Mouse (Mus musculus): ENCODE measurements around the gene Cdcp2. TPM values are rescaled to one million over a fixed set of nuclear protein-coding genes. Genes with fewer than 3 reads are reported as not detected.

The Cdcp2 gene
- polyA plus RNA-seq, 1 experiment from 2014 or later, result not detected

DNA sequence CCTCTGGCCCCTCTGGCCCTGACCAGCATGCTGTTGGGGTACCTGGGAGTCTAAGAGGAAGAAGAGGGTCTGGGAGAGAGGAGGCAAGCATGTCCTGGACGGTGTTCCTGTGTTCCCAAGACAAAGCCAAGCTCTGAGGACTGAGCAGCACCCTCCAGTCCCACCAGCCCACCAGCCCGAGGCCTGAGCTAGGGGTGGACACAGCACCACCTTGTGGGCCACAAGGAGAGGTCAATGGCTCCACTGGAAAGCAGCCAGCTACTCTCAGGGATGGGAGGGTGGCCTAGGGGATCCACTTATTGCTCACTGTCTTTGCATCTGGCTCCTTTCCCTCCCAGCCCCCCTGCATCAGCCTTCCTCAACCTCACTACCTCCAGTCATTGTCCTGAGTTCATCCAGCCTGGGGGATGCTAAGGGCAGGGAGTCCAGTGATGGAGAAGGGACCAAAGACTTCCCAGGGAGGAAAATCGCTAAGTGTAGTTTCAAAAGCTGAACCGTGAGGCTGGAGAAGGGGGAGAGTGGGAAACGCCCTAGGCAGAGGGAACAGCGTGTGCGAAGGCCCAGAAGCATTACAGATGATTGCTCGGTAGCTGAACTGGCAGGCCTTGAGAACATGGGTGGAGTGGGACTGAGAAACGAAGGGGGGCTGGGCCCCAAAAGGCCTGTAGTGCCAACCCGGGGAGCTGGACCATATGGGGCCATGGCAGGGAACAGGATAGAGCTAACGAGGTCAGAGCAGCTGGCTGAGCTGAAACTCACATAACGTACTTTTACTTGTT is 24.7 kb downstream of the Cdcp2 start:
- Histone ChIP-seq H3K4me3 (replicated peaks; ENCODE audit: low read depth, low read length) (no peak overlapping the region), H3K27ac (replicated peaks; ENCODE audit: low read depth, low read length) (peak overlapping the region; percentile 55; the same call in 1 of the 2 replicates), H3K4me1 (ENCODE audit: control insufficient read depth, insufficient read depth, low read length) (peaks cover 13% of the 10 kb centered on the region; the same call in 1 of the 2 replicates), H3K9ac (replicated peaks; ENCODE audit: low read length) (no peak overlapping the region), H3K9me3 (ENCODE audit: control insufficient read depth, low read length) (no peaks in the 10 kb centered on the region), H3K36me3 (ENCODE audit: control insufficient read depth, insufficient read depth, low read length) (no peaks in the 10 kb centered on the region), H3K27me3 (ENCODE audit: control insufficient read depth, insufficient read depth, low read length) (no peaks in the 10 kb centered on the region), H3K4me2 (ENCODE audit: low read length) (no peak overlapping the region)
- peak; percentile 79 for DNase-seq
- ATAC-seq (ENCODE audit: low FRiP score, low TSS enrichment), result peak; percentile 63; the same call in 1 of the 2 replicates
- WGBS, result 40% methylated on average over 12 of the region's 12 CpGs

DNA sequence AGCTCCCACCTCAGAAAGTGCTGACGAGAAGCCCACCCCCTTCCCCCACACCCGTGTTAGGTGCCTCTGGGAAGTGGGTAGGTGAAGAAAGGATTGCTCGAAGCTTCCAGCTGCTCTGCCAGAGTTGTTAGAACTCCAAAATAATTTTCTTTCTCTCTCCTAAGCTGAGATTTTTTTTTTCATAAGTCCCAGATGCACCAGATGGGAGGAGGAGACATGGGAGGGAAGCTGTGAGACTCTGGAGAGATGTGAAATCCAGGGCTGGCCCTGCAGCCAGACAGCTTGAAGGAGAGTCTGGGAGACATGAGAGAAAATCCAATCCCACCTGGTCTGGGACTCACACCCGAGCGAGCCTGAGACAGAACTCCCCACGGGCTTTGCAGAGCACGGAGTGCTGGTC is 27.7 kb downstream of the Cdcp2 start:
- no peak overlapping the region for H3K4me2 ChIP-seq (ENCODE audit: low read length)
- no peaks in the 10 kb centered on the region for H3K27me3 ChIP-seq (ENCODE audit: control insufficient read depth, insufficient read depth, low read length)
- H3K9ac ChIP-seq (replicated peaks; ENCODE audit: low read length), result no peak overlapping the region
- H3K36me3 ChIP-seq (ENCODE audit: control insufficient read depth, insufficient read depth, low read length), result no peaks in the 10 kb centered on the region
- WGBS, result 71% methylated on average over 7 of the region's 7 CpGs
- H3K4me1 ChIP-seq (ENCODE audit: control insufficient read depth, insufficient read depth, low read length), result peaks cover 31% of the 10 kb centered on the region; the same call in 1 of the 2 replicates
- no peak overlapping the region for H3K27ac ChIP-seq (replicated peaks; ENCODE audit: low read depth, low read length)
- no peak overlapping the region for H3K4me3 ChIP-seq (replicated peaks; ENCODE audit: low read depth, low read length)
- no peaks in the 10 kb centered on the region for H3K9me3 ChIP-seq (ENCODE audit: control insufficient read depth, low read length)
- DNase-seq (no peak), ATAC-seq (ENCODE audit: low FRiP score, low TSS enrichment) (no peak)

DNA sequence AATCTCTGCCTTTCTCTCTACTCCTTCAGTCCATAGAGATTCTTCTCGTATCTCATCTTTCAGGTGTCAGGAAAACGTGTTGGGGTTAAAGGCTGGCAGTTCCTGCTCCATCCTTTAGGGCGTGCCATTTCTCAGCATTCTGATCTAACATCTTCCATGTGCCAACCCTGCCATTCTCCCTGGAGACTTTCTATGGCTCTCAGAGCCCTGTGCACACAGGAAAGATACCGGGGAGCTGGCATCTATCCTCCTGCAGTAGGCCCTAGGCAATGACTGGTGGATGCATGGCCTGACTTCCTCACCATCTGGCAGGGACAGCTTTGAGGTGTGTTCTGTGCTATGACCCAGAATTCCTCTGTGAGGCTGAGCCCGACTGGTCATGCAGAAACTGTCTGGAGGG is 28.4 kb downstream of the Cdcp2 start:
- WGBS, result 53% methylated on average over 5 of the region's 5 CpGs
- Histone ChIP-seq H3K27me3 (ENCODE audit: control insufficient read depth, insufficient read depth, low read length) (no peaks in the 10 kb centered on the region), H3K4me3 (replicated peaks; ENCODE audit: low read depth, low read length) (no peak overlapping the region), H3K27ac (replicated peaks; ENCODE audit: low read depth, low read length) (no peak overlapping the region), H3K4me1 (ENCODE audit: control insufficient read depth, insufficient read depth, low read length) (peaks cover 38% of the 10 kb centered on the region; the same call in 1 of the 2 replicates), H3K36me3 (ENCODE audit: control insufficient read depth, insufficient read depth, low read length) (no peaks in the 10 kb centered on the region), H3K4me2 (ENCODE audit: low read length) (no peak overlapping the region), H3K9me3 (ENCODE audit: control insufficient read depth, low read length) (no peaks in the 10 kb centered on the region), H3K9ac (replicated peaks; ENCODE audit: low read length) (no peak overlapping the region)
- DNase-seq (no peak), ATAC-seq (ENCODE audit: low FRiP score, low TSS enrichment) (no peak)

GRCm38 (mm10) chr4:107126389-107126788 is 29.7 kb downstream of the Cdcp2 start:
- H3K27ac ChIP-seq (replicated peaks; ENCODE audit: low read depth, low read length), result 0 out of 2 replicates have a peak overlapping the region, but pooled peaks have one; percentile 1

DNA sequence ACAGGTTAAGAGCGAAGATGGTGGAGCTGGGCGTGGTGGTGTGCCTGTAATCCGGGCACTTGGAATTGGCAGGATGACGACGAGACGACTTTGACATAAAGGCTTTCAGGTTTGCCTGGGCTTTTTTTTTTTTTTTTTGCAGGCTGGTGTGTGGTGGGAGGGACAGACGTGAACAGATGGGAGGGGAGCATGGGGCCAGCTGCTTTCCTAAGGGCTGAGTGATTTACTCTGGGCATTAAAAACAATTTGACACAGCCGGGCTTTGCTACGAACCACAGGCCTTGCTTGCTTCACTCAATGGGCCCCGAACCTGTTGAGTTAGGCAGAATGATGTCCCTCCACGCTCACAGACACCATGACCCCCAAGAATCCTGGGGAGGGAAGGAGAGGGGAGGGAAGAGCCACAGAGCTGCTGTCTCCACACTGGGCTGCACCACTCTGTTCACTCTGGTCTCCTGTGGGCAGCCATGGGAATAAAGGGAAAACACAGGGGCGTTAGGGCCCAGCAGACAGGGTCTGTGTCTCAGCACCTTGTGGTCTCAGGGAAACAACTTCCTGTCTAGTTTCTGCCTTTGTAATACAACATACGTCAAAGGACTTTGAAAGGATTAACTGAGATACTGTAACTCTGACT is 30.3 kb downstream of the Cdcp2 start:
- Histone ChIP-seq H3K27ac (replicated peaks; ENCODE audit: low read depth, low read length) (peak overlapping the region; percentile 49; the same call in 1 of the 2 replicates), H3K4me2 (ENCODE audit: low read length) (no peak overlapping the region), H3K9me3 (ENCODE audit: control insufficient read depth, low read length) (no peaks in the 10 kb centered on the region), H3K9ac (replicated peaks; ENCODE audit: low read length) (no peak overlapping the region), H3K4me3 (replicated peaks; ENCODE audit: low read depth, low read length) (no peak overlapping the region), H3K27me3 (ENCODE audit: control insufficient read depth, insufficient read depth, low read length) (no peaks in the 10 kb centered on the region), H3K36me3 (ENCODE audit: control insufficient read depth, insufficient read depth, low read length) (no peaks in the 10 kb centered on the region), H3K4me1 (ENCODE audit: control insufficient read depth, insufficient read depth, low read length) (peaks cover 45% of the 10 kb centered on the region)
- DNase-seq (peak; percentile 31), ATAC-seq (ENCODE audit: low FRiP score, low TSS enrichment) (peak; percentile 49; the same call in 1 of the 2 replicates)
- 27% methylated on average over 13 of the region's 13 CpGs for WGBS

More at GRCm38 (mm10) chr4:107126389-107126788, 29.7 kb downstream of the Cdcp2 start:
- Histone ChIP-seq H3K9ac (replicated peaks; ENCODE audit: low read length) (no peak overlapping the region), H3K36me3 (ENCODE audit: control insufficient read depth, insufficient read depth, low read length) (no peaks in the 10 kb centered on the region), H3K4me1 (ENCODE audit: control insufficient read depth, insufficient read depth, low read length) (peaks cover 45% of the 10 kb centered on the region), H3K27me3 (ENCODE audit: control insufficient read depth, insufficient read depth, low read length) (no peaks in the 10 kb centered on the region), H3K9me3 (ENCODE audit: control insufficient read depth, low read length) (no peaks in the 10 kb centered on the region), H3K4me3 (replicated peaks; ENCODE audit: low read depth, low read length) (no peak overlapping the region), H3K4me2 (ENCODE audit: low read length) (no peak overlapping the region)
- DNase-seq (peak; percentile 29), ATAC-seq (ENCODE audit: low FRiP score, low TSS enrichment) (no peak)
- 21% methylated on average over 10 of the region's 10 CpGs for WGBS

- WGBS, result 9% methylated on average over 13 of the region's 13 CpGs
- H3K9me3 ChIP-seq (ENCODE audit: control insufficient read depth, low read length), result no peaks in the 10 kb centered on the region
- peak; percentile 81 for DNase-seq
Measured at GRCm38 (mm10) chr4:107127901-107128669, 31.4 kb downstream of the Cdcp2 start.

DNA sequence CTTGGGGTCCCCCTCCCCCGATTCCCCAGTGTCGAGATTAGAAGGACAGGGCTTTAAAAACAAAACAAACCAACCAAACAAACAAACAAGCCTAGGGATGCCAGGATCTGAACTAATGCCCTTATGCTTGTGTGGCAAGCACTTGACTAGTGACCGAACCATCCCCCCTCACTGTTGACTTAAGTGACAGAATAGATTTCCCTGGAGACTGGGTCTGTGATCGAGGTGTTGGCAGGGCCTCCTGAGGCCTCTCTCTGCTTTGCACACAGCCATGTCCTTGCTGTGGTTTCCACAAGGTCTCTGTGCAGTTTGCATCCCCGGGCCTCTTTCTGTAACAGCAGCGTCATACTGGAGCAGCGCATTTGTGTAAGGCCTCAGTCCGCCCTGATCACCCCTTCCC is 32.7 kb downstream of the Cdcp2 start:
- no peaks in the 10 kb centered on the region for H3K9me3 ChIP-seq (ENCODE audit: control insufficient read depth, low read length)
- no peak for ATAC-seq (ENCODE audit: low FRiP score, low TSS enrichment)
- H3K27ac ChIP-seq (replicated peaks; ENCODE audit: low read depth, low read length), result no peak overlapping the region
- H3K36me3 ChIP-seq (ENCODE audit: control insufficient read depth, insufficient read depth, low read length), result no peaks in the 10 kb centered on the region
- peaks cover 45% of the 10 kb centered on the region for H3K4me1 ChIP-seq (ENCODE audit: control insufficient read depth, insufficient read depth, low read length)
- H3K4me2 ChIP-seq (ENCODE audit: low read length), result no peak overlapping the region
- no peak overlapping the region for H3K4me3 ChIP-seq (replicated peaks; ENCODE audit: low read depth, low read length)
- DNase-seq, result no peak
- no peak overlapping the region for H3K9ac ChIP-seq (replicated peaks; ENCODE audit: low read length)
- WGBS, result 70% methylated on average over 8 of the region's 8 CpGs
- no peaks in the 10 kb centered on the region for H3K27me3 ChIP-seq (ENCODE audit: control insufficient read depth, insufficient read depth, low read length)

More at GRCm38 (mm10) chr4:107127901-107128669, 31.4 kb downstream of the Cdcp2 start:
- Histone ChIP-seq H3K9ac (replicated peaks; ENCODE audit: low read length) (no peak overlapping the region), H3K36me3 (ENCODE audit: control insufficient read depth, insufficient read depth, low read length) (no peaks in the 10 kb centered on the region), H3K27me3 (ENCODE audit: control insufficient read depth, insufficient read depth, low read length) (no peaks in the 10 kb centered on the region), H3K27ac (replicated peaks; ENCODE audit: low read depth, low read length) (peak overlapping the region; percentile 68), H3K4me3 (replicated peaks; ENCODE audit: low read depth, low read length) (no peak overlapping the region), H3K4me2 (ENCODE audit: low read length) (no peak overlapping the region), H3K4me1 (ENCODE audit: control insufficient read depth, insufficient read depth, low read length) (peaks cover 45% of the 10 kb centered on the region)
- ATAC-seq (ENCODE audit: low FRiP score, low TSS enrichment), result peak; percentile 83; the same call in 1 of the 2 replicates

- Histone ChIP-seq H3K4me2 (ENCODE audit: low read length) (no peak overlapping the region), H3K9me3 (ENCODE audit: control insufficient read depth, low read length) (no peaks in the 10 kb centered on the region), H3K9ac (replicated peaks; ENCODE audit: low read length) (no peak overlapping the region), H3K4me3 (replicated peaks; ENCODE audit: low read depth, low read length) (no peak overlapping the region), H3K27me3 (ENCODE audit: control insufficient read depth, insufficient read depth, low read length) (no peaks in the 10 kb centered on the region), H3K4me1 (ENCODE audit: control insufficient read depth, insufficient read depth, low read length) (peaks cover 43% of the 10 kb centered on the region), H3K36me3 (ENCODE audit: control insufficient read depth, insufficient read depth, low read length) (no peaks in the 10 kb centered on the region), H3K27ac (replicated peaks; ENCODE audit: low read depth, low read length) (no peak overlapping the region)
- DNase-seq, result peak; percentile 65
- WGBS, result 13% methylated on average over 9 of the region's 9 CpGs
- no peak for ATAC-seq (ENCODE audit: low FRiP score, low TSS enrichment)
Measured at GRCm38 (mm10) chr4:107130534-107130933, 33.8 kb downstream of the Cdcp2 start.

Measured in midbrain, embryonic 14.5 days (tissue).